In the genomic region with DNA sequence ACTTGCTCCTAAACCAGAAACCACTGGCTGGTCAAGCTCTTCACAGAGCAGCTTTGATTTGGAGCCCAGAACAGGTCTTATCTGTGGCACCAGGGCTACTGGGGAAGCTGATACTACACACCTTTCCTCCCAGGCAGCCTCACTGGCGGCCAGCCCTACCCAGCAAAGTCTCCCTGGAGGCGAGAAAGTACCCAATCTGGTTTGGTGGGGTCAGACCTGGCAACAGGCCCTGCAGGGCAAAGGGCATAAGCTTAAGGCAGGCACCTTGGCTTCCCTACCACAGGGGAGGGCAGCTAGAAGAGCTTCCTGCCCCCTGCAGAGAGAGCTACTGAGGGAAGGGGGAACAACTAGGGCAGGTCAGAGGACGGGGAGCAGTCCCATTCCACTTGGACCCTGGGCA, we compare ENCODE assay signal across 12 mouse cellular contexts. TPM values are rescaled to one million over a fixed set of nuclear protein-coding genes. Genes with fewer than 3 reads are reported as not detected.
DNase-seq lines count a peak whose midpoint lies in the region; ATAC-seq and TF ChIP-seq lines count a peak whose summit lies in the region.
"Had no signal": no experiment of that assay in that cellular context is flagged by ENCODE, and none has a peak within 500 bp of the region (broad histone marks: within the 10 kb centered on the region; RNA-seq: fewer than 3 reads in every experiment).

No protein-coding gene starts in this region.

- WGBS in heart, postnatal 0 days = 8% methylated on average over 3 of the region's 3 CpGs
- WGBS in heart, embryonic 11.5 days (ENCODE audit: insufficient replicate concordance) = 9% methylated on average over 3 of the region's 3 CpGs
- WGBS in kidney, adult 2 months = 7% methylated on average over 3 of the region's 3 CpGs
- WGBS in stomach, embryonic 16.5 days = 15% methylated on average over 3 of the region's 3 CpGs
- 22% methylated on average over 3 of the region's 3 CpGs for WGBS in hindbrain, embryonic 16.5 days

- H3K4me1 ChIP-seq in heart, postnatal 0 days (ENCODE audit: control insufficient read depth, insufficient read depth) = peaks cover 8% of the 10 kb centered on the region
- H3K4me1 ChIP-seq in heart, embryonic 11.5 days (ENCODE audit: control insufficient read depth, insufficient read depth, low read length) = no peaks in the 10 kb centered on the region; the same call in 1 of the 2 replicates
- peaks cover 18% of the 10 kb centered on the region for H3K4me1 ChIP-seq in kidney, adult 2 months (ENCODE audit: control insufficient read depth, insufficient read depth, low read length)
- H3K4me1 ChIP-seq in stomach, embryonic 16.5 days (ENCODE audit: control insufficient read depth, insufficient read depth, low read length) = peaks cover 10% of the 10 kb centered on the region; the same call in 1 of the 2 replicates
- no peaks in the 10 kb centered on the region for H3K4me1 ChIP-seq in hindbrain, embryonic 16.5 days (ENCODE audit: control insufficient read depth, insufficient read depth, low read depth, low read length)
- H3K4me1 ChIP-seq: limb, embryonic 12.5 days had no signal

- H3K9ac ChIP-seq in heart, postnatal 0 days (replicated peaks; ENCODE audit: low read depth, low read length) = 0 out of 2 replicates have a peak overlapping the region, but pooled peaks have one; percentile 26
- H3K9ac ChIP-seq in heart, embryonic 11.5 days (ENCODE audit: low read depth, low read length) = no peak overlapping the region
- peak overlapping the region; percentile 20 for H3K9ac ChIP-seq in stomach, embryonic 16.5 days (ENCODE audit: low read length)
- H3K9ac ChIP-seq in hindbrain, embryonic 16.5 days (ENCODE audit: low read depth, low read length) = no peak overlapping the region
- H3K9ac ChIP-seq: limb, embryonic 12.5 days had no signal

- no peak overlapping the region for H3K4me2 ChIP-seq in heart, postnatal 0 days (ENCODE audit: low read depth, low read length)
- no peak overlapping the region for H3K4me2 ChIP-seq in heart, embryonic 11.5 days
- H3K4me2 ChIP-seq in stomach, embryonic 16.5 days (ENCODE audit: low read depth, low read length) = no peak overlapping the region
- H3K4me2 ChIP-seq in hindbrain, embryonic 16.5 days (ENCODE audit: low read length) = no peak overlapping the region
- H3K4me2 ChIP-seq: limb, embryonic 12.5 days had no signal

- no peaks in the 10 kb centered on the region for H3K9me3 ChIP-seq in heart, postnatal 0 days (replicated peaks; ENCODE audit: control insufficient read depth, low read length)
- no peaks in the 10 kb centered on the region for H3K9me3 ChIP-seq in heart, embryonic 11.5 days (replicated peaks; ENCODE audit: control insufficient read depth, low read length)
- H3K9me3 ChIP-seq in stomach, embryonic 16.5 days (replicated peaks; ENCODE audit: control insufficient read depth, low read length) = no peaks in the 10 kb centered on the region
- no peaks in the 10 kb centered on the region for H3K9me3 ChIP-seq in hindbrain, embryonic 16.5 days (ENCODE audit: control insufficient read depth, low read length)
- H3K9me3 ChIP-seq: limb, embryonic 12.5 days had no signal

- H3K27me3 ChIP-seq in heart, postnatal 0 days (ENCODE audit: control insufficient read depth, insufficient read depth, low read length) = no peaks in the 10 kb centered on the region
- no peaks in the 10 kb centered on the region for H3K27me3 ChIP-seq in heart, embryonic 11.5 days (ENCODE audit: control insufficient read depth, insufficient read depth, low read length)
- H3K27me3 ChIP-seq in kidney, adult 2 months (replicated peaks; ENCODE audit: control insufficient read depth, insufficient read depth, low read length) = no peaks in the 10 kb centered on the region
- no peaks in the 10 kb centered on the region for H3K27me3 ChIP-seq in stomach, embryonic 16.5 days (ENCODE audit: control insufficient read depth, insufficient read depth, low read length)
- no peaks in the 10 kb centered on the region for H3K27me3 ChIP-seq in hindbrain, embryonic 16.5 days (replicated peaks; ENCODE audit: control insufficient read depth, insufficient read depth, low read length)
- H3K27me3 ChIP-seq: limb, embryonic 12.5 days had no signal

- H3K4me3 ChIP-seq in heart, postnatal 0 days (ENCODE audit: low read depth, low read length) = no peak overlapping the region
- no peak overlapping the region for H3K4me3 ChIP-seq in heart, embryonic 11.5 days (ENCODE audit: low read depth, low read length)
- H3K4me3 ChIP-seq in kidney, adult 2 months (ENCODE audit: insufficient read depth, low read depth, low read length) = no peak overlapping the region
- no peak overlapping the region for H3K4me3 ChIP-seq in stomach, embryonic 16.5 days (replicated peaks; ENCODE audit: low read length)
- no peak overlapping the region for H3K4me3 ChIP-seq in hindbrain, embryonic 16.5 days (ENCODE audit: low read length)
- H3K4me3 ChIP-seq: limb, embryonic 12.5 days had no signal

- TF ChIP-seq CTCF in heart, postnatal 0 days (IDR thresholded peaks at IDR 0.05; ENCODE audit: low read depth) = no peak
- peak; percentile 18; the same call in 1 of the 2 replicates for TF ChIP-seq CTCF in kidney, adult 2 months (conservative IDR thresholded peaks at IDR 0.05; ENCODE audit: insufficient read depth, insufficient read length, low read depth, low read length)

- ATAC-seq in heart, postnatal 0 days (ENCODE audit: insufficient read depth, low read depth) = no peak
- ATAC-seq in heart, embryonic 11.5 days (replicated peaks; ENCODE audit: insufficient number of reproducible peaks, low FRiP score, low TSS enrichment) = no peak
- ATAC-seq in stomach, embryonic 16.5 days (ENCODE audit: insufficient read depth, low FRiP score) = peak; percentile 89; the same call in 1 of the 2 replicates
- ATAC-seq in hindbrain, embryonic 16.5 days = no peak

- TF ChIP-seq EP300 in heart, postnatal 0 days (IDR thresholded peaks at IDR 0.05; ENCODE audit: low read depth) = no peak

- no peak for DNase-seq in heart, postnatal 0 days (ENCODE audit: low spot score)
- peak; percentile 96 for DNase-seq in kidney, adult 2 months
- peak; percentile 86 to 92 for DNase-seq in lung, adult 18-20 months
- no peak for DNase-seq in MN1 (ENCODE audit: low spot score)
- no peak for DNase-seq in cerebellum, adult 11 months
- DNase-seq: cerebellum, adult 18-20 months; gastrocnemius, postnatal 36 days had no signal

- TF ChIP-seq POLR2A in kidney, adult 2 months (IDR thresholded peaks at IDR 0.05; ENCODE audit: low read depth, low read length) = peak; percentile 75

- H3K27ac ChIP-seq in heart, postnatal 0 days (ENCODE audit: low read depth) = no peak overlapping the region
- H3K27ac ChIP-seq in heart, embryonic 11.5 days (ENCODE audit: low read depth, low read length) = no peak overlapping the region
- H3K27ac ChIP-seq in kidney, adult 2 months (ENCODE audit: insufficient read depth, low read depth, low read length) = peak overlapping the region; percentile 75
- H3K27ac ChIP-seq in stomach, embryonic 16.5 days (ENCODE audit: low read length) = peak overlapping the region; percentile 86
- H3K27ac ChIP-seq in hindbrain, embryonic 16.5 days (ENCODE audit: low read depth, low read length) = no peak overlapping the region
- H3K27ac ChIP-seq: limb, embryonic 12.5 days had no signal

- H3K36me3 ChIP-seq in heart, postnatal 0 days (replicated peaks; ENCODE audit: control insufficient read depth, insufficient read depth, low read length) = peaks cover 33% of the 10 kb centered on the region
- peaks cover 13% of the 10 kb centered on the region for H3K36me3 ChIP-seq in heart, embryonic 11.5 days (ENCODE audit: control insufficient read depth, insufficient read depth, low read length)
- H3K36me3 ChIP-seq in kidney, adult 2 months (ENCODE audit: control insufficient read depth, insufficient read depth, low read length) = peaks cover under 1% of the 10 kb centered on the region; the same call in 1 of the 2 replicates
- H3K36me3 ChIP-seq in stomach, embryonic 16.5 days (ENCODE audit: control insufficient read depth, insufficient read depth, low read length) = peaks cover 2% of the 10 kb centered on the region; the same call in 1 of the 2 replicates
- H3K36me3 ChIP-seq in hindbrain, embryonic 16.5 days (ENCODE audit: control insufficient read depth, insufficient read depth, low read length) = peaks cover 16% of the 10 kb centered on the region; the same call in 1 of the 2 replicates

RNA-seq across cellular contexts. Expression of a gene that starts 8.7 kb away (rescaled TPM):
- total RNA-seq in heart, postnatal 0 days (2014; rRNA removed; ENCODE audit: low replicate concordance) = 66.8 and 74.3 TPM in 2 replicates
- 30.3 and 33.8 TPM in 2 replicates for polyA plus RNA-seq in heart, postnatal 0 days (2015; fragmentation: Nextera tagmentation; extraction: Ambion mirVana)
- 44.2 and 48.3 TPM in 2 replicates for polyA plus RNA-seq in heart, embryonic 11.5 days (2014; fragmentation: Nextera tagmentation; extraction: Ambion mirVana)
- 751 and 939 TPM in 2 replicates for polyA plus RNA-seq in kidney, adult 2 months (2012; rRNA removed)
- polyA plus RNA-seq in stomach, embryonic 16.5 days (2015; fragmentation: Nextera tagmentation; extraction: Ambion mirVana) = 73.9 and 75.8 TPM in 2 replicates
- polyA plus RNA-seq in hindbrain, embryonic 16.5 days (2015; fragmentation: Nextera tagmentation; extraction: Ambion mirVana) = 31.2 and 31.5 TPM in 2 replicates

RNA-seq across cellular contexts. Expression of a gene that starts 15.9 kb away (rescaled TPM):
- 119 and 161 TPM in 2 replicates for total RNA-seq in heart, postnatal 0 days (2014; rRNA removed; ENCODE audit: low replicate concordance)
- polyA plus RNA-seq in heart, postnatal 0 days (2015; fragmentation: Nextera tagmentation; extraction: Ambion mirVana) = 308 and 315 TPM in 2 replicates
- polyA plus RNA-seq in heart, embryonic 11.5 days (2014; fragmentation: Nextera tagmentation; extraction: Ambion mirVana) = 222 and 232 TPM in 2 replicates
- 282 and 300 TPM in 2 replicates for polyA plus RNA-seq in kidney, adult 2 months (2012; rRNA removed)
- polyA plus RNA-seq in stomach, embryonic 16.5 days (2015; fragmentation: Nextera tagmentation; extraction: Ambion mirVana) = 140 and 145 TPM in 2 replicates
- polyA plus RNA-seq in hindbrain, embryonic 16.5 days (2015; fragmentation: Nextera tagmentation; extraction: Ambion mirVana) = 135 and 137 TPM in 2 replicates

RNA-seq across cellular contexts. Expression of a gene that starts 30.1 kb away (rescaled TPM):
- 0.23 and 1.9 TPM in 2 replicates for total RNA-seq in heart, postnatal 0 days (2014; rRNA removed; ENCODE audit: low replicate concordance)
- 0.81 and 1.3 TPM in 2 replicates for polyA plus RNA-seq in heart, postnatal 0 days (2015; fragmentation: Nextera tagmentation; extraction: Ambion mirVana)
- 1.5 and 1.8 TPM in 2 replicates for polyA plus RNA-seq in heart, embryonic 11.5 days (2014; fragmentation: Nextera tagmentation; extraction: Ambion mirVana)
- polyA plus RNA-seq in kidney, adult 2 months (2012; rRNA removed) = 52.8 and 77.3 TPM in 2 replicates
- 2.2 and 3.0 TPM in 2 replicates for polyA plus RNA-seq in stomach, embryonic 16.5 days (2015; fragmentation: Nextera tagmentation; extraction: Ambion mirVana)
- polyA plus RNA-seq in hindbrain, embryonic 16.5 days (2015; fragmentation: Nextera tagmentation; extraction: Ambion mirVana) = 0.92 and 1.0 TPM in 2 replicates
- total RNA-seq: monocyte, adult 5-6 weeks had no signal

RNA-seq across cellular contexts. Expression of a gene that starts 33.0 kb away (rescaled TPM):
- 35.4 and 48.3 TPM in 2 replicates for total RNA-seq in heart, postnatal 0 days (2014; rRNA removed; ENCODE audit: low replicate concordance)
- polyA plus RNA-seq in heart, postnatal 0 days (2015; fragmentation: Nextera tagmentation; extraction: Ambion mirVana) = 25.1 and 28.2 TPM in 2 replicates
- 43.6 and 48.4 TPM in 2 replicates for polyA plus RNA-seq in heart, embryonic 11.5 days (2014; fragmentation: Nextera tagmentation; extraction: Ambion mirVana)
- polyA plus RNA-seq in kidney, adult 2 months (2012; rRNA removed) = 21.1 and 23.8 TPM in 2 replicates
- polyA plus RNA-seq in stomach, embryonic 16.5 days (2015; fragmentation: Nextera tagmentation; extraction: Ambion mirVana) = 35.6 and 38.1 TPM in 2 replicates
- 60.5 and 68.1 TPM in 2 replicates for polyA plus RNA-seq in hindbrain, embryonic 16.5 days (2015; fragmentation: Nextera tagmentation; extraction: Ambion mirVana)

RNA-seq across cellular contexts. Expression of a gene that starts 42.4 kb away (rescaled TPM):
- 4.7 and 5.7 TPM in 2 replicates for total RNA-seq in heart, postnatal 0 days (2014; rRNA removed; ENCODE audit: low replicate concordance)
- 11.2 and 12.6 TPM in 2 replicates for polyA plus RNA-seq in heart, postnatal 0 days (2015; fragmentation: Nextera tagmentation; extraction: Ambion mirVana)
- 21.3 and 27.5 TPM in 2 replicates for polyA plus RNA-seq in heart, embryonic 11.5 days (2014; fragmentation: Nextera tagmentation; extraction: Ambion mirVana)
- polyA plus RNA-seq in kidney, adult 2 months (2012; rRNA removed) = 14.8 and 15.1 TPM in 2 replicates
- polyA plus RNA-seq in stomach, embryonic 16.5 days (2015; fragmentation: Nextera tagmentation; extraction: Ambion mirVana) = 28.9 and 33.7 TPM in 2 replicates
- 23.5 and 25.9 TPM in 2 replicates for polyA plus RNA-seq in hindbrain, embryonic 16.5 days (2015; fragmentation: Nextera tagmentation; extraction: Ambion mirVana)

Comparison
In these comparisons a context has a peak if more than half of its experiments do, and no peak if none do; other contexts are left out.
1. H3K9ac ChIP-seq: peak in heart, postnatal 0 days (single experiment) and stomach, embryonic 16.5 days (single experiment); none in heart, embryonic 11.5 days (single experiment) and hindbrain, embryonic 16.5 days (single experiment).
2. DNase-seq: peak in kidney, adult 2 months (single experiment) and lung, adult 18-20 months (2 of 2); none in heart, postnatal 0 days (single experiment), MN1 (single experiment) and cerebellum, adult 11 months (single experiment).
3. H3K27ac ChIP-seq: peak in kidney, adult 2 months (single experiment) and stomach, embryonic 16.5 days (single experiment); none in heart, postnatal 0 days (single experiment), heart, embryonic 11.5 days (single experiment) and hindbrain, embryonic 16.5 days (single experiment).
4. RNA of a gene that starts 30.1 kb away (polyA plus RNA-seq): 52.8 to 77.3 TPM in kidney, adult 2 months; 2.2 to 3.0 TPM in stomach, embryonic 16.5 days, 1.5 to 1.8 TPM in heart, embryonic 11.5 days, 0.92 to 1.0 TPM in hindbrain, embryonic 16.5 days and 0.81 to 1.3 TPM in heart, postnatal 0 days; every median in the first group is over 10 times any median in the second.